Mouse (Mus musculus) urinary bladder, postnatal 36 days (tissue): Measurements from ENCODE around the gene Erc2.
A peak's percentile ranks its signal among the peaks of the same experiment; 100 is the strongest.

Experiments
- DNase-seq, 2 experiments: peaks; one replicate each; pipeline ENCODE4 v3.0.0; 2022; ENCODE audit warnings: low spot score in 2 of 2, mixed read lengths in 1 of 2

Erc2 gene

DNA sequence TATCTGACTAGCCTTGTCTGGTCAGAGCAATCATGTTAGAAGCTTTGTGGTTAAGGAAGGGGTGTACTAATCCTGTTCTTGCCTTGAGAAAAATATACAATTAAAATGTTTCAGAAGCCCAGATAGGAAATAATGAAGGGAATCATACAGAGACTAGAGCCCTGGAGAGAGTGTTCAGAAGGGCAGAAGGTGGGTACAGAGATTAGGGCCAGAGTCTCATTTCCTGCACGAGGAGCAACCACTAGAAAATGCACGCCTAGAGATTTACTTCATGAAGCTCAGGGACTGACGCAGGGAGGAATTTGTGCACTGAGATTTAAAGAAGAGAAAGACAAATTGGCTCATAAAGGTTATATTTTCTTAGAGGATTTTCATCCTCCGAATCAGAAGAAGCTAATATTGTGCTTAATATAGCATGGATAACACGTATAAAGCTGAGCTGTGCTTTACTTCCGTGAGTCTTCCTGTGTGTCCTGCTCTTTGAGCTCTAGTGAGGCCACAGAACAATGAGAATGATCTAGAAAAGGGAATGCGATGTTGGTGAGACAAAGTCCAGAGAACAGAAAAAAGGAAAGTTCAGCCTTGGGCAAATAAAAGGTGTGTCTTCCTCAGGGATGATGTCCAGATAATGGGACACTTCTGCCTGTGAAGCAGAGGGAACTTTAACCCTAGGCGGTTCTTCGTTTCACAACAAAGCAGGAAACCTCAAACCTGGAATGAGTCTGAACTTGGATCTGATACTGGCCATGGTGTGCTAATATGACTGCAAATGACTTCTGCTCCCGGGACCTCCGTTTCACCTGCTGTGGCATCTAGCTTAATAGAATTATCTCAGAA lies 45.0 kb downstream of the Erc2 start:
- DNase-seq: no peak

DNA sequence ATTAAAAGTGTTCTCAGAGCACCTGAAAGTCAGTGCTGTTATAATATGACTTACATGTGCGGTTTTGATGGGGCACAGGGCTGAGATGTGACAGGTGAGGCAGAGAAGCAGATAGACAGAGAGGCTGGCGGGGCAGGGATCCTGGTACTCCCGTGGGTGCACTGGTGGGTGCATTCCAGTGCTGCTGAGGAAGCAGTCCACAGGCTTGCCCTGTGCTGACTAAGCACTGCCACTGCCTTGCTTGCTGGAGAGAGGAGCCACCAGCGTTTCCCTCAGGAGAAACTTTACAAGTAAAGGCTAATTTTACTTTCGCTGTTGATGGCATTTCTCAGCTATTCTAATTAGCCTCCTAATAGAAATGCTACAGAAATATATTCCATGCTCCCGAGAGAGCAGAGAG lies 45.9 kb downstream of the Erc2 start:
- DNase-seq: no peak

DNA sequence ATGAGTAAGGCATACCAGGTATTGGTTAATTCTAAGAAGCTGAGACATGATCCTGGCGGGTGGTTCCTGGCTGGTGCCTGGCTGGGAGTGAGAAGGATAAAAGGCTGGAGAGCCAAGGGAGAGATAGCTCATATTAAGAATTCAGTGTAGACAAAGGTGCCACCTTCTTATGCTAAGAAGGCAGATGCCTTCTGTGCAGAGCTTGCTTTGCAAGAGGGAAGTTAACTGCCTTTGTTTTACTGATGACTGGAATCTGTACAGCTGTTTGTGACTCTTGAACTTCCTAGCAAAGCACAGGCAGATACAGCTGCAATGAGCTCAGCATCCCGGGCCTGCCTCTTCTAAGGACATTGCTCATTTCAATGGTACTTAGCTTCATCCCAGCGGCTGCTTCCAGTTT lies 47.7 kb downstream of the Erc2 start:
- DNase-seq: no peak

DNA sequence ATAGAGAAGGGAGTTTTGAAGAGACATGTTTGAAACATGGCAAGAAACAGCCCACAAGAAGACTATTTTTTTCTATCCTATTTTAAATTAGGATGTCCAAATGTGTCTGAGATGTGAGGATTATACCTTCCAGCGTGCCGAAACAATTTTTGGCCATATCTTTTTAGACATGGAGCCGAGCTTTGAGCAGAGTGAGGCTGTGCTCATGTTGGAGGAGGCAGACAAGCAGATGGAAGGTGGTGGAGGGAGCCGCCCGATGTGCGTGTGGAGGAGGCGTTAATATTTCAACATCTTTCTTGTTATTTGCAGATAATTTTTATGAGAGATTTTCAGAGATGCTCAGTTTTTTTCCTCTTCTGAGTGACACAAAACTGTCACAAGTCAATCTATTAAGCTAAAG lies 50.5 kb downstream of the Erc2 start:
- DNase-seq: no peak

DNA sequence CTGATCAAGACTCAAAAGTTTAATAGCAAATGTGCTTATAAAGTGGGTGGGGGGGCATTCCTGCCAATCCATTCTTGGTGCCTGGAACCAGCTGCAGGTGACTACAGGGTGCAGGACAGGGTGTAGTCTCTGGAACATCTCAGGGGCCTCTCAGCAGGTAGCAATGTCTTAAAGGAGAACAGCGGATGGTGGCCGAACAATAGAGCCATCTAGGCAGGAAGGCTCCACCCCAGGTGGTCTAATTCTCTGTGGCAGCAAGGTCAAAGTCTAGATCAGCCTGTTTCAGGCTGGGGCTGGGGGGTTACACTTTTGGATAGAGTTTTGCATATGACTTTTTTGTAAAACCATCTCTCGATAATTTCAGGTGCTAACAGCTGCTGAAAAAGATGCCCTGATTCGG lies 51.9 kb downstream of the Erc2 start:
- no peak for DNase-seq

DNA sequence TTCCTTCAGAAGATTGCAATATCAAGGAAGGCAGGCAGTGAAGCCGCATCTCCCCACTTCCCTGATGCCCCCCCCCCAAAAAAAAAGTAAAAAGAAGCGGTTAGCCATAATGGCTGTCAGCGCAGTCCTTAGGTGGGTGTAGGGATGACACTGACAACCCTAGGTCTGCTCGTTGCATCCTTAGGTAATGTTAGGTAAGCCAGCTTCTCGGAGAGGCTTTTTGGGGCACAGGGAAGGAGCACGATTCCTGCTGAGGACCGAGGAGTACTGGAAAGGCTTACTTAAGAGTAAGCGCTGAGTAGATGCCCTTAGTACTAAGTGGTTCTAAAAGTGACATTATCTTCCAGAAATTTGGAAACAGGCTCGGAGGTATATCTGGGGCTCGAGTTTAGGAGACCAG lies 52.3 kb downstream of the Erc2 start:
- no peak for DNase-seq

DNA sequence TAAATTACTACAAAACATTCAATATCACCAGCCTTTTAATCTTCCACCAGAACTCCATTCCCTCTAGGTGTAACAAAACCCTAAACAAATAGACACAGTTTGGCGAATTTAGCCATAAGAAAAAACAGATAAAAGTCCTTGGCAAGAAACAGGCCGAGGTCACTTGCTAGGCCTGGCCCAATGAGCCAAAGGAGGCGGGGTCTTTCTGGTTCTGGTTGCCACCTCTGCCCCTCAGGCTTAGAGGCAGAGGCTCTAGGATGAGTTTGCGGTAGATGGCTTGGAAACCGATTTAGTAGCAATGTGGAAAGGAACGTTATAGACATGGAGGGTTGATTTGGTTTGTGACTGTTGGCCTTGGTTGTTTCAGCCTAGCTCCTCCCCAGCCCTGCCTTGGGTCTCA lies 52.8 kb downstream of the Erc2 start:
- no peak for DNase-seq

DNA sequence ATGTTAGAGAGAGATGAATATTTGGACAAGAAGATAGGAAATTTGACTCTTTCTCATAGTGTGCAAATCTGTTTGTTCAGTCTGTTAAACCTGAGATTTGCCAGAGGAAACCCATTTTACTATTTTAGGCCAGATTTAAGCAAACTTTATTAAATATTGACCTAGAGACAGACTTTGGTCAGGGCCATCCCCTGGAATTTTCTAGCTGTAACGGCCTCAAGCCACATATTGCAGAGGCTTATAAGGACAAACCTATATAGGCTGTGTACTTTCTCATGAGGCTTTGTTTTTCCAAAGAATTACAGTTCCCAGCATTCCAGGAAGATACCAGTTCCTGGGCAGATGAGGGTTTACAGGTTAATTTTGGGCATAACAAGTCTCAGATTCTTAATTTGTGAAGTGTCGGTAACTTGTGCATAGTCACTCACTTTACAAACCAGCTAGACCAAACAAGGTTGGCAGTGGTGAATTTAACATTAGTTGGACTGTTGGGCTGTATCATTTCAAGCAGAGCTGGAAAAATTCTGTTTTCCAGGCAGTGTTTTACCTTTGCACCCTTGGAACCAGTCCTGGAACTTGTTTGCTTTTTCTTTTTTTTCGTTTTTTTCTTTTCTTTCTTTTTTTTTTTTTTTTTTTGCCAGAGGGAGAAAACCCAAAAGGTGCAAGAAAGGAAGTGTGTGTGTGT lies 60.3 kb downstream of the Erc2 start:
- no peak for DNase-seq

DNA sequence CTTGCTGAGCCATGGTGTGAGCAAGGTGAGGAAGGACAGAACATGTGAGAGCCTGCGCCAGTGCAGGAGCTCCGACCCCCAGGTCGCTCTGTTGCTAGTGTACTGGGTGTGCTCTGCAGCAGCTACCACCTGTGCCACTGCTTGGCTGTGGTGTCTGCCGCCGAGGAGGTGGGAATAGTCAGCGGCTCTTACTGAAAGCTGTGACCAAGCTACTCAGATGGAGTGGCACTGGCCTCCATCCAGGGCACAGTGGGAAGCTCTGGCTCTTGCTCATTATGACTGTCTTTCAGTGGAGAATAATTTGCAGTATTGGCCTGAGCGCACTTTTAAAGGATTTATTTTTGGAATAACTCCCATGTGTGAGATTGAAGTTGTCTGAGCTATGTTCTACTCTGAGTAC lies 73.6 kb downstream of the Erc2 start:
- DNase-seq: no peak

DNA sequence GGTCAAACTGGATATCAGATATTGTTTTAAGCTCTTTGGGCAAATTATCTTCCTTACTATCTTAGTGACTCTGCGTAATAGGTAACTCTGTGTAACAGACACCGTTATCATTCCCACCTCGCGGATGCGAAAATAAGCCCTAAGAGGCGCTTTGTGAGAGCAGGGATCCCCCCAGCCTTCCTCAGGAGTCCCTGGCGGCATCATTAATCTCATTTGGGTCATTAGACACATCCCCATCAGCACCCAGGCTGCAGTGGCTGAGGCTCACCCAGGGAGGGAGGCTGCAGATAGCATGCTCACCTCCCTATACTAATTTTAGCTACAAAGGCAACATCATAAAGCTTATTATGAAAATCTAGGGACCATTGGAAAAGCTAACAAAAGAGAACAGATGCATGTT lies 95.1 kb downstream of the Erc2 start:
- DNase-seq: no peak

DNA sequence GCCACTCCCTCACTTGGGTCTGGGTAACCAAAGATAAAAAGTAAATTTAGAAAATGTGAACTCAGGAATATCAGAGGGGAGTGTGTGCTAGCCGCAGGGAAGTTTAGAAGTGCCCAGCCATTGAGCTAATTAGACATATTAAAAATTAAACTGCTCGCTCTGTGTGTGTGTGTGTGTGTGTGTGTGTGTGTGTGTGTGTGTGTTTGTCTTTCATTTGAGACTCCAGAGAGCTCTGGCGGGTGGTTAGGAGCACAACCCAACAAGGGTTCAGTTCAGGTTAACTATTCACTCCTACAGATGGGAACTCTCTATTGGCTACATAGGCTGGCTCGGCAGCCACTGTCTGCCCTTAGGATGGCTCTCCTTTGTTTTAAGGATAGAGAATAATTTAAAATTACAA lies 97.4 kb downstream of the Erc2 start:
- no peak for DNase-seq

DNA sequence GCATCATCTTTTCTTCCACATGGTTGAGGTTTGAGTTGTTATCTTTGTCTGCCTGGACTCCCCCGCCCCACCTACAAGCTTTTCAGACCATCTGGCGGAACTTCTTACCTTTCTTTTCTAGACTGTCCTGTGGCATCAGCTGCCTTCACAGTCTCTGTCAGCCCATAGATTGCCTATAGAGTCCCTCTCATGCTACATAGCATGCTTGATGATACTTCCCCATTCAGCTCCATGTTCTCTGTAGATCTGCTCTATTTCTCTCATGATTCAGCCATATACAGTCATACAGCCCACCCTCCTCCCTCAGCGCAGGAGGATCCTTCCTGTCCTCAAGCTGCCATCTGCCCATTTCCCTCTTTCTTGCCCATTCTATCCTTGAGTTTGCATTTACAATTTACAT lies 98.7 kb downstream of the Erc2 start:
- no peak for DNase-seq

DNA sequence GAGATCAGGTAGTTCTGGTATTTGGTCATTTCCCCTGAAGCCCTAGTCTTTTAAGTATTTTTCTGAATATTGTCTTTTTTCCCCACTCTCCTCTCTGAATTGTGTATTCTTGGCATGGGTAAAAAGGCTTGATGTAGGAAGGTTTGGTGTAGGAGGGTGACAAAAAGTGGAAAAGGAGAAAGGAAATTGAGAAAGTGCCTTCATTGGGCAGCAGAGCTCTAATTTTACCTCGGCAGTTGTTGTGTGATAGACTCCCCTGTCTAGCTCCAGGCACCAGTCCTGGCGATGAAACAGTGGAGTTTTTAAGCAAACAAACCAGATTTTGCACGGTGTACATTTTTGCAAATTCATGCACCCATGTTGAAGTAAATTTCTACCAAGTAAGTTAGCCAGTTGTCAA lies 99.5 kb downstream of the Erc2 start:
- no peak for DNase-seq

DNA sequence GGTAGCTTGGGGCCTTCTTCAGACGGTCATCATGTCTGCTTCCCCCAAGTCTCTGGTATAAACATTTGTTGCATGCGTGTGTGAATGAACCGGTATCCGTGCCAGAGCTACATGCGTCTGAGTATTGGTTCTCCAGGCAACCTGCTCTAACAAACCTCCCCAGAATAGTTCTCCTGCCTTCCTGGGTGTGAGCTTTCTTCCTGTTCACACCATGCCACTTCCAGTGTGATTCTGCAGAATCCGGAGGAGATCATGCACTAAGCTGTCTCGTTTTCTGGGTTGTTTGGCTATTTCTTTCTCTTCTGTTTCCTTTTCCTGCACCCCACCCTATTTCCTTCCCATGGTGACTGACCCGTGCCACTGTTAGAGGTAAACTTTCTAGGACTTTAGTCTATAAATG lies 105.3 kb downstream of the Erc2 start:
- DNase-seq: no peak

DNA sequence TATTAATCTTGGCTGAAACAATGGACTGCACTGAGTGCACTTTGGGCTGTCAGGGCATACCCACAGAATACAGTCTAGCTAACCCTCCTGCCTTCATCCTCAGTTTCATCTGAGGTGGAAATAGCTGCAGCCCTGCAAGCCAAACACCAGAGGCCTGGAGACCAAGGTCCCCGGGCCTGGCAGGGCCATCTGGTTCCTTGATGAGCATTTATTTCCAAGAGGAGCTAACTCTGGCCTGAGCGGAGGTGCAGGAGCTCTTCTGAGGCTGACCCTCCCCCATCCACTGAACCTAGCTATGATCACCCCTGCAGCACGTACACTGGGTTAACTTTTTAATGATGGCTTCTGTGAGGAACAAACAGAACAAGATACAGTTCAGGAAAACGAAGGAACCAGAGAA lies 108.9 kb downstream of the Erc2 start:
- DNase-seq: no peak

DNA sequence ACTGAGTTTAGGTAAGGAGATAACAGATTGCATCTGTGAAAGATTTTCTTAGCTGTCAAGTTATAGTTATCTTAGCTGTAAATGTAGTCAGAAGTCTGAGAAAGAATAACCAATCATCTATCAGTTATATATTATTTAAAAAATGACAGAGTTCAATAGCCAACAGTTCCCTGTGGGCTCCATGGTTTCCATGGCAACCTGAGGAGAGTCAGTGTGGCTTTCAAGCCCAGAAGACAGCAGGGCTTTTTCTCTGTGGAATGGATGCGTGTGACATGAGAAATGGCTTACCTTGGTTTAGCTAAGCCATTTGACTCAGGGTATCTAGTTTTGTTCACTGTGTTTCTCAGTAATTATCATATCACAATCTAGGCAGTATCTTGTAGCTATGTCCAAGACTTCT lies 117.2 kb downstream of the Erc2 start:
- no peak for DNase-seq

DNA sequence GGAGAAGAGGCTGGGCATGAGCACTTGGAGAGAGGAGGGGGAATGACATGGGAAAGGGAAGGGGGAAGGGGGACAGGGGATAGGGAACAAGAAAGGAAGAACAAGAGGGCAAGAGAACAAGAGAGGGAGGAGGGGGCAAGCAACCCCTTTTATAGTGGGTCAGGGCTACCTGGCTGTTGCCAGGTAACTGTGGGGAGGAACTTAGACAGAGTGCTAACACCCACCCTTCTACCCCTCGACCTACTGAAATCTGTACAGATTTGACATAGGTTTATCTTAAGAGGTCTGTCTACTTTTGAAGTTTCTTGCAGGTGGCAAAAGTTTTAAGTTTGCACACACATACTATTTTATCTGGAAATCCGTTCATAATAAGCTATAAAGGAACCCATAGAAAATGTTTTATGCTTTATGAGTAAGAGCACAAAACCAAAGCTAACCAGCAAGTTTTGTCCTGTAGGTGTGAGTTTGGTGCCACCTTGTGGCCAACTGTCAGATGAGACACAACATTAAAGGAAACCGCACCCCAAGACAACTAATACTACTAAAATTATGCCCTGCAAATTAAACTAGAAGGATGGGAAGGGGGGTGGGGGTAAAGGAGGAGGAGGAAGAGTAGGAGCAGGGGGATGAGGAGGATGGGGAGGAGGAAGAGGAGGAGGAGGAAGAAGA lies 119.2 kb downstream of the Erc2 start:
- DNase-seq: peak; percentile 33 to 48

DNA sequence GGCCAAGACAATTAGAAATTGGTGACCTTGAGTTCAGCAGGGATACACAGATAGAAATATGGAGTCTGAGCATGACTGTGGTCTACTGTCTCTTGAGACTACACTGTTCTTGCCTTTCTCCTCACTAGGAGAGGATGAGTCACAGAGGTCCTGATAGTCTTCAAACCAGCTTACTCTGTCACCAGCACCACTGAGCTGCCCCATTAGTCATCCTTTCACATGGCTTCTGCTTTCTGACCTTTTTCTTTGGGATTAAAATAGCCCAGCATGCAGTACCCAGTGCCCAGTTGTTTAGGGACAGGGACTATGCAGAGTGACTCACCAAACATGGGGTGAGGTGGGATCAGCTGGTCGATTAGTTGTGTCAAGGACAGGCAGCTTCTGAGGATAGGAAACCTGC lies 132.1 kb downstream of the Erc2 start:
- DNase-seq: no peak

DNA sequence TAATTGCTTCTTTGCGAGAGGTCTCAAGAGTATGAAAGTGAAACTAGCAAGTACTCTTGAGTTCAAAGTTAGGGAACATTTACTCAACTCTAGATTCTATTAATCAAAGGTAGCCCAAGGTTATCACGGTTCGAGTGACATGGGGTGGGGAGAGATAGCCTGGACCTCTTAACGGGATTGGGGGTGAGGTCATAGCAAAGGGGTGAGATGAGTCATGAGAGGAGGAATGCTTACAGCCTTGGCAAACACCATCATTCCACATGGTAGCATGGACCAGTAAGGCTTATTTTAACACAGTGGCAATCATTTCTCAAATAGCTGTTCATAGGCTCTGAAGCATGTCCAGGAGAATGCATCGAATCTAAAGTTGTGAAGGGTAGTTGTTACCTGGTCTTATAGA lies 134.7 kb downstream of the Erc2 start:
- no peak for DNase-seq

DNA sequence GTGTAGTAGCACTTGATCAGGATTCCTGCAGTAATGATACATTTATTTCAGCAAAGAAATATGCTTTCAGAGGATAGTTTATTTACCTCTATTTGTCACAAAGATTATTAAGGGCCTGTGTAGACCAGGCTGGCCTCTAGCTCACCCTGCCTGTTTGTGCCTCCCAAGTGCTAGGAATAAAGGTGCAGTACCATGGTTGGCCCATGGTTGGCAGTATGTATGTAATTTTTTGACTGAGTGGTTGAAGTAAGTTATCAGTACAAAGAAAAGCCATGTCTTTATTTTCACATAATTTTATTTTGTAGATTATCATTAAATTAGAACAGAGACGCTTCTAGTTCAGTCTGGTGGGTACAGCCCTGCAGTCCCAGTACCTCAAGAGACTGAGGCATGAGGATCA lies 136.0 kb downstream of the Erc2 start:
- DNase-seq: no peak

DNA sequence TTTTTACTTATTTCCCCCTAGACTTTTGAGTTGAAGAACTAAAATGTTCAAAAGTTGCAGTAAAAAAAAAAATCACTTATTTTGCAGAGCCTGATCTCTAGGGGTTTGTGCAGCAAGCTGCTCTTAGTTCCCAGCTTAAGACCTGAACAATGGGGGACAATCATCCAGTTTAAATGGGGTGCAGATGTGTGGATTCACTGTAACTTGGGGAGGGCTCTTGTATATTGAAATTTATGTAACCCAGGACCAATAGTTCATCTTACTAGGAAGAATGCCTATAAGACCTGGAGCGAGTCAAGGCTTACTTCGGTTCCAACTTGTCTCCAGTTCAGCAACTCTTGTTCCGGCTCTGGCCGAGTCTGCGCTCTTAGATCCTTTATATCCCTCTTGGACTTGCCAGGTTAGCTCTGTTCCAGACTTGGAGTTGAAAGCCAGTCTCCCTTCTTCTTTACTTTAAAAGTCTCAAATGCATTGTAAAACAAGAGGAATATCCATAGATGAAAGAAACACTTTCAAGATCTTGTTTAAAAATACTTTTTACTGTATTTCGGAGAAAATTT lies 136.9 kb downstream of the Erc2 start:
- DNase-seq: no peak

DNA sequence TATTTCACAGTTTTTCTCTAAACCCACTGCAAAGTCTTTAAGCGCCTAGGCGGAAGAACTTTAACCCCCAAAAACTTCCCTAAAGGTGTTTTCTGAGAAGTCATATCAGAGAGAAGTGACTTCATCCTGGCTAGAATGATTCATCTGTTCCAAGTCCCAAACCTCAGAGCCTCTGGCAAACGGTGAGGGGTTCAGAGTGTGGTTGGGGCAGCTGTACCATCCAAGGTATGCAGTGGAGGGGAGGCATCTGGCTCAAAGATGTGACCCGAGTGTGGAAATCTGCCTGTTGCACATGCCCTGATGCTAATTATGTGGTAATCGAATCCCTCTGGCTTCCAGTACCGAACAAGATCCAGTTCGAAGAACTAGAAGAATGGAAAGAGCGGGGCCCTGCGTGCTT lies 137.8 kb downstream of the Erc2 start:
- no peak for DNase-seq

DNA sequence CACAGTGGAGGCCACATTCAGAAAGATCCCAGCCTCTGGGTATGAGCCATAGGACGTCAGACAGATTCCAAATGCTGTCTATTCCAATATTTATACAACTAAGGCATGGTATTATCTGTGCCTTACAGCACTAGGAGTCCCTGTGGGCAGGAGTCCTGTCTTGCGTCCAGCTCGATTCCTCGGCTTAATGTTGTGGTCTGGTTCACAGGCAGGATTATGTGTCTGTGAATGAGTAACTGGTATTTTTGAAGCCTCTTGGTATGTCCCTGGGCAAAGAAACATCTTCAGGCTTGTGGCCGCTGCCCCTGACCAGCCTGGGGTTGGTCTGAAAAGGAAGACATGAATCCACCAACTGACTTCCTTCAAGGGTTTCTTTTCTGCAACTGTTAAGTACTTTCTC lies 153.1 kb downstream of the Erc2 start:
- DNase-seq: no peak
